Mouse (Mus musculus): Measurements from ENCODE around the gene Pnpt1. TPM values are rescaled to one million over a fixed set of nuclear protein-coding genes. Genes with fewer than 3 reads are reported as not detected.

Gene Pnpt1
- polyA plus RNA-seq, 1 experiment from 2014 or later: 26.9 TPM

GRCm38 (mm10) chr11:29173125-29173631, 42.6 kb downstream of the Pnpt1 start:
- H3K4me1 ChIP-seq (replicated peaks; ENCODE audit: control insufficient read depth, insufficient read depth, low read length): peaks cover 21% of the 10 kb centered on the region
- ATAC-seq (ENCODE audit: low FRiP score) (peak; percentile 69), DNase-seq (ENCODE audit: low spot score) (peak; percentile 66)
- H3K4me3 ChIP-seq (replicated peaks; ENCODE audit: low read length): peak overlapping the region; percentile 100
- H3K27me3 ChIP-seq (ENCODE audit: control insufficient read depth, insufficient read depth, low read length): no peaks in the 10 kb centered on the region
- H3K9ac ChIP-seq: peak overlapping the region; percentile 100
- H3K4me2 ChIP-seq (replicated peaks): peak overlapping the region; percentile 87
- no peaks in the 10 kb centered on the region for H3K36me3 ChIP-seq (replicated peaks; ENCODE audit: control insufficient read depth, insufficient read depth)
- peak overlapping the region; percentile 97 for H3K27ac ChIP-seq
- H3K9me3 ChIP-seq (ENCODE audit: control insufficient read depth, low read length): no peaks in the 10 kb centered on the region
- WGBS: 0% methylated on average over 38 of the region's 38 CpGs

GRCm38 (mm10) chr11:29173706-29174436, 43.3 kb downstream of the Pnpt1 start:
- Histone ChIP-seq H3K9ac (peak overlapping the region; percentile 100), H3K4me3 (replicated peaks; ENCODE audit: low read length) (peak overlapping the region; percentile 100), H3K27me3 (ENCODE audit: control insufficient read depth, insufficient read depth, low read length) (no peaks in the 10 kb centered on the region), H3K36me3 (replicated peaks; ENCODE audit: control insufficient read depth, insufficient read depth) (no peaks in the 10 kb centered on the region; the same call in 1 of the 2 replicates), H3K4me1 (replicated peaks; ENCODE audit: control insufficient read depth, insufficient read depth, low read length) (peaks cover 21% of the 10 kb centered on the region), H3K27ac (peak overlapping the region; percentile 97; the same call in 1 of the 2 replicates), H3K9me3 (ENCODE audit: control insufficient read depth, low read length) (no peaks in the 10 kb centered on the region), H3K4me2 (replicated peaks) (peak overlapping the region; percentile 87)
- ATAC-seq (ENCODE audit: low FRiP score) (no peak), DNase-seq (ENCODE audit: low spot score) (no peak)
- WGBS: 5% methylated on average over 13 of the region's 13 CpGs

GRCm38 (mm10) chr11:29179319-29179718, 48.8 kb downstream of the Pnpt1 start:
- Histone ChIP-seq H3K9me3 (ENCODE audit: control insufficient read depth, low read length) (no peaks in the 10 kb centered on the region), H3K4me2 (replicated peaks) (no peak overlapping the region), H3K27ac (no peak overlapping the region), H3K36me3 (replicated peaks; ENCODE audit: control insufficient read depth, insufficient read depth) (peaks cover 22% of the 10 kb centered on the region), H3K27me3 (ENCODE audit: control insufficient read depth, insufficient read depth, low read length) (no peaks in the 10 kb centered on the region), H3K4me1 (replicated peaks; ENCODE audit: control insufficient read depth, insufficient read depth, low read length) (peaks cover 3% of the 10 kb centered on the region; the same call in 1 of the 2 replicates), H3K9ac (no peak overlapping the region), H3K4me3 (replicated peaks; ENCODE audit: low read length) (no peak overlapping the region)
- DNase-seq (ENCODE audit: low spot score): no peak
- WGBS: 97% methylated on average over 1 of the region's 1 CpGs
- no peak for ATAC-seq (ENCODE audit: low FRiP score)

- Histone ChIP-seq H3K4me3 (replicated peaks; ENCODE audit: low read length) (no peak overlapping the region), H3K27ac (no peak overlapping the region), H3K27me3 (ENCODE audit: control insufficient read depth, insufficient read depth, low read length) (no peaks in the 10 kb centered on the region), H3K9ac (no peak overlapping the region), H3K4me2 (replicated peaks) (no peak overlapping the region), H3K9me3 (ENCODE audit: control insufficient read depth, low read length) (no peaks in the 10 kb centered on the region), H3K4me1 (replicated peaks; ENCODE audit: control insufficient read depth, insufficient read depth, low read length) (no peaks in the 10 kb centered on the region), H3K36me3 (replicated peaks; ENCODE audit: control insufficient read depth, insufficient read depth) (peaks cover 35% of the 10 kb centered on the region)
- no peak for DNase-seq (ENCODE audit: low spot score)
- no peak for ATAC-seq (ENCODE audit: low FRiP score)
- WGBS: 77% methylated on average over 3 of the region's 3 CpGs
Observed at GRCm38 (mm10) chr11:29180657-29181056, 50.1 kb downstream of the Pnpt1 start.

GRCm38 (mm10) chr11:29181751-29182150, 51.2 kb downstream of the Pnpt1 start:
- WGBS: 97% methylated on average over 5 of the region's 5 CpGs
- DNase-seq (ENCODE audit: low spot score): no peak
- Histone ChIP-seq H3K4me1 (replicated peaks; ENCODE audit: control insufficient read depth, insufficient read depth, low read length) (no peaks in the 10 kb centered on the region), H3K9ac (no peak overlapping the region), H3K27ac (no peak overlapping the region), H3K4me3 (replicated peaks; ENCODE audit: low read length) (no peak overlapping the region), H3K27me3 (ENCODE audit: control insufficient read depth, insufficient read depth, low read length) (no peaks in the 10 kb centered on the region), H3K4me2 (replicated peaks) (no peak overlapping the region), H3K36me3 (replicated peaks; ENCODE audit: control insufficient read depth, insufficient read depth) (peaks cover 46% of the 10 kb centered on the region), H3K9me3 (ENCODE audit: control insufficient read depth, low read length) (no peaks in the 10 kb centered on the region)
- ATAC-seq (ENCODE audit: low FRiP score): no peak

GRCm38 (mm10) chr11:29188981-29189380, 58.4 kb downstream of the Pnpt1 start:
- Histone ChIP-seq H3K27ac (no peak overlapping the region), H3K36me3 (replicated peaks; ENCODE audit: control insufficient read depth, insufficient read depth) (peaks cover 67% of the 10 kb centered on the region), H3K4me2 (replicated peaks) (no peak overlapping the region), H3K4me3 (replicated peaks; ENCODE audit: low read length) (no peak overlapping the region), H3K27me3 (ENCODE audit: control insufficient read depth, insufficient read depth, low read length) (no peaks in the 10 kb centered on the region), H3K9ac (no peak overlapping the region), H3K9me3 (ENCODE audit: control insufficient read depth, low read length) (no peaks in the 10 kb centered on the region), H3K4me1 (replicated peaks; ENCODE audit: control insufficient read depth, insufficient read depth, low read length) (no peaks in the 10 kb centered on the region)
- DNase-seq (ENCODE audit: low spot score) (no peak), ATAC-seq (ENCODE audit: low FRiP score) (no peak)
- 90% methylated on average over 2 of the region's 2 CpGs for WGBS

- no peaks in the 10 kb centered on the region for H3K27me3 ChIP-seq (ENCODE audit: control insufficient read depth, insufficient read depth, low read length)
- WGBS: 86% methylated on average over 5 of the region's 5 CpGs
- H3K4me3 ChIP-seq (replicated peaks; ENCODE audit: low read length): no peak overlapping the region
- ATAC-seq (ENCODE audit: low FRiP score) (no peak), DNase-seq (ENCODE audit: low spot score) (no peak)
- no peak overlapping the region for H3K9ac ChIP-seq
- peaks cover 62% of the 10 kb centered on the region for H3K36me3 ChIP-seq (replicated peaks; ENCODE audit: control insufficient read depth, insufficient read depth)
- no peaks in the 10 kb centered on the region for H3K9me3 ChIP-seq (ENCODE audit: control insufficient read depth, low read length)
- no peak overlapping the region for H3K4me2 ChIP-seq (replicated peaks)
- no peak overlapping the region for H3K27ac ChIP-seq
- H3K4me1 ChIP-seq (replicated peaks; ENCODE audit: control insufficient read depth, insufficient read depth, low read length): no peaks in the 10 kb centered on the region
Observed at GRCm38 (mm10) chr11:29203653-29204052, 73.1 kb downstream of the Pnpt1 start.

- no peak for DNase-seq (ENCODE audit: low spot score)
- Histone ChIP-seq H3K4me2 (replicated peaks) (no peak overlapping the region), H3K4me3 (replicated peaks; ENCODE audit: low read length) (no peak overlapping the region), H3K36me3 (replicated peaks; ENCODE audit: control insufficient read depth, insufficient read depth) (peaks cover 53% of the 10 kb centered on the region), H3K9me3 (ENCODE audit: control insufficient read depth, low read length) (no peaks in the 10 kb centered on the region), H3K27ac (no peak overlapping the region), H3K27me3 (ENCODE audit: control insufficient read depth, insufficient read depth, low read length) (no peaks in the 10 kb centered on the region), H3K9ac (no peak overlapping the region), H3K4me1 (replicated peaks; ENCODE audit: control insufficient read depth, insufficient read depth, low read length) (no peaks in the 10 kb centered on the region)
- WGBS: 93% methylated on average over 2 of the region's 2 CpGs
- ATAC-seq (ENCODE audit: low FRiP score): no peak
Observed at GRCm38 (mm10) chr11:29209774-29210173, 79.2 kb downstream of the Pnpt1 start.

Data from hindbrain, embryonic 14.5 days (tissue).